Mouse (Mus musculus) lung, adult 2 months (tissue): ENCODE data around the gene Fam76b. TPM values are rescaled to one million over a fixed set of nuclear protein-coding genes. Genes with fewer than 3 reads are reported as not detected.
A peak's percentile ranks its signal among the peaks of the same experiment; 100 is the strongest.

ENCODE experiments used
- DNase-seq: peaks from one replicate; pipeline ENCODE4 v3.0.0; 2022
- H3K4me1 ChIP-seq: fragments of 200-500 bp; 2 replicates; pipeline ENCODE4 v1.6.1; 2011; ENCODE audit warnings: low read length; ENCODE audit not compliant: control insufficient read depth, insufficient read depth
- H3K4me3 ChIP-seq: fragments of 200-500 bp; replicated peaks from 2 replicates; pipeline ENCODE3; 2011; ENCODE audit warnings: low read depth, mild to moderate bottlenecking, control low read depth, low read length; ENCODE audit errors: extremely low read depth
- CTCF ChIP-seq: fragments of 200-500 bp; IDR thresholded peaks from 2 replicates; pipeline ENCODE4 v1.5.1; 2011; ENCODE audit warnings: mild to moderate bottlenecking, low read length, control low read depth; ENCODE audit not compliant: insufficient read depth
- POLR2A ChIP-seq: fragments of 200-500 bp; IDR thresholded peaks from 2 replicates; pipeline ENCODE4 v1.6.1; 2011; ENCODE audit warnings: low read depth, mild to moderate bottlenecking, control low read depth, low read length, borderline replicate concordance; ENCODE audit errors: extremely low read depth
- WGBS: fragments of 180-500 bp; shearing (Covaris S2); methylation state at CpG from one replicate; pipeline ENCODE4 v1.1.7; 2018; 5-methylcytosine and 5-hydroxymethylcytosine counted together
- polyA plus RNA-seq: library from polyadenylated mRNA; depleted of rRNA; stranded (reverse); fragments of >200 nt; gene quantifications from 2 replicates; pipeline ENCODE4 v1.2.3, GENCODE M21; 2012

Fam76b gene
- polyA plus RNA-seq, 1 experiment: 6.7 TPM

DNA sequence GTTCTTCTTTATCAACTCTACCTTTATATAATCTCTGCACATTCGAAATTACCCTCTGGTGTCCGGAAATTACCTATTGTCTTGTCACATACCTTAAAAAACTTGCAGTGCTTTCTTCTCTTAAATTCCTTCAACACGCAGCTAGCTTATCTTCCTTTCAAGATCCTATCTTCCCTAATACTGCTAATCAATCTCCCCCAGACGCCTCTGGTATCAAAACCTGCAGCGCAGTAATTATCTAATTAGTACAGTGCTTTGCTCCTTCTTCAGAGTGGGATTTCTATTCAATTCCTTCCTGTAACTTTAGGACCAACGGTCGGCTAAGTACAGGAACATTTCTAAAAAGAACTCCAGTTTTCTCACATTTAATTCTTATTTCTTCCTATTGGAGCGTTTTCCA, 1.6 kb upstream of the Fam76b start:
- TF ChIP-seq CTCF (no peak), POLR2A (no peak)
- no peak for DNase-seq
- WGBS: 1% methylated on average over 8 of the region's 8 CpGs
- Histone ChIP-seq H3K4me3 (peak overlapping the region; percentile 92), H3K4me1 (peaks cover 8% of the 10 kb centered on the region)

DNA sequence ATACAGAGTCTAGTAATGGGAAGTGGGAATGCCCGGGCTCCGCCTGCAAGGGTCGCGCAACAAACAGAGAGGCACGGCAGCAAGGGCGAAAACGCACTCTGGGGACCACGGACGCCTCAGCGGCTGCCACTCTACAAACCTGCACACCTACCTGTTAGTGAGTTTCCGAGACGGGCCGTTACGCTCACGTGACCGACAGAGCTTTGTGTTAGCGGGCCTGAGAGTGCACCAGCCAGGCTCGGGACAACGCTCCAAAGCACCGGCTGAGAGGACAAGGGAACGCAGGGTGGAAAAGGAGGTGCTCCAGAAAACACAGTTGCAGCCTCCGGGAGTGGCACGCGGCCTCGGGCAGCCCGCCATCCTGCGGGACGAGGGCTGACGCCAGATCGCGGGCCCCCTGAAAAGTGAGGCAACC, 1.1 kb upstream of the Fam76b start:
- no peak for DNase-seq
- TF ChIP-seq POLR2A: no peak; the same call in 1 of the 2 replicates
- under 1% methylated on average over 31 of the region's 31 CpGs for WGBS
- Histone ChIP-seq H3K4me1 (peaks cover 8% of the 10 kb centered on the region), H3K4me3 (peak overlapping the region; percentile 92)

GRCm38 (mm10) chr9:13826832-13827405, 597 bp upstream of the Fam76b start, which contains the start of gene Cep57:
TSS of gene Cep57 (minus strand) at chr9:13827107.
- TF ChIP-seq POLR2A: peak; percentile 66; the same call in 1 of the 2 replicates
- no peak for TF ChIP-seq CTCF
- Histone ChIP-seq H3K4me1 (peaks cover 8% of the 10 kb centered on the region), H3K4me3 (peak within 1 kb of the TSS; percentile 92)
- DNase-seq: peak; percentile 93
- under 1% methylated on average over 44 of the region's 44 CpGs for WGBS

DNA sequence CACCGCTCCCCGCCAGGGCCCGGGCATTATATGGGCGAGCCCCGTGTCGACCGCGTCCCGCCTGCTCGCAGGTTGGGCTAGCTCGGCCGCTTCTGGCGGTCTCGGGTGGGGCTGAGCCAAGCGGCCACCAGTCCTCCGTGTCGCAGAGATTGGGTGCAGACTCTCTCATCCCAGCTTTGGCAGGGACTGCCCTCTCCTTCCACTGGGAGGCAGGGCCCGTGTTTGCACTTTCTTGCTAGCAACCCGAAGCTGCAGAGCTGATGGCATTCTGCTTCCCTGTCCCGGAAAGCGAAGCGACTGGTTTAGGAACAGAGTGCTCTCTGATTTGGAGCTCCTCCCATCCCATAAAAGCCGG, 548 bp downstream of the Fam76b start:
- Histone ChIP-seq H3K4me1 (peaks cover 5% of the 10 kb centered on the region), H3K4me3 (peak overlapping the region; percentile 75)
- 0 out of 2 replicates have a peak, but pooled peaks have one; percentile 19 for TF ChIP-seq POLR2A
- TF ChIP-seq CTCF: no peak
- DNase-seq: no peak
- 0% methylated on average over 23 of the region's 23 CpGs for WGBS

- no peak for DNase-seq
- TF ChIP-seq CTCF (no peak), POLR2A (no peak)
- WGBS: 72% methylated on average over 3 of the region's 3 CpGs
- Histone ChIP-seq H3K4me1 (no peaks in the 10 kb centered on the region), H3K4me3 (no peak overlapping the region)
These were observed 7.7 kb downstream of the Fam76b start for GRCm38 (mm10) chr9:13835256-13835655.

GRCm38 (mm10) chr9:13836726-13837125, 9.2 kb downstream of the Fam76b start:
- 53% methylated on average over 2 of the region's 2 CpGs for WGBS
- Histone ChIP-seq H3K4me1 (no peaks in the 10 kb centered on the region), H3K4me3 (no peak overlapping the region)
- TF ChIP-seq POLR2A (no peak), CTCF (no peak)
- DNase-seq: no peak

GRCm38 (mm10) chr9:13847591-13847990, 20.1 kb downstream of the Fam76b start:
- DNase-seq: no peak
- H3K4me1 ChIP-seq: no peaks in the 10 kb centered on the region
- no peak for TF ChIP-seq POLR2A
- TF ChIP-seq CTCF: no peak
- 75% methylated on average over 3 of the region's 3 CpGs for WGBS
- no peak overlapping the region for H3K4me3 ChIP-seq

- TF ChIP-seq POLR2A: no peak
- 0 out of 2 replicates have a peak, but pooled peaks have one; percentile 22 for TF ChIP-seq CTCF
- DNase-seq: no peak
- Histone ChIP-seq H3K4me3 (no peak overlapping the region), H3K4me1 (no peaks in the 10 kb centered on the region)
- 84% methylated on average over 10 of the region's 10 CpGs for WGBS
These were observed 21.3 kb downstream of the Fam76b start for GRCm38 (mm10) chr9:13848481-13849480.

DNA sequence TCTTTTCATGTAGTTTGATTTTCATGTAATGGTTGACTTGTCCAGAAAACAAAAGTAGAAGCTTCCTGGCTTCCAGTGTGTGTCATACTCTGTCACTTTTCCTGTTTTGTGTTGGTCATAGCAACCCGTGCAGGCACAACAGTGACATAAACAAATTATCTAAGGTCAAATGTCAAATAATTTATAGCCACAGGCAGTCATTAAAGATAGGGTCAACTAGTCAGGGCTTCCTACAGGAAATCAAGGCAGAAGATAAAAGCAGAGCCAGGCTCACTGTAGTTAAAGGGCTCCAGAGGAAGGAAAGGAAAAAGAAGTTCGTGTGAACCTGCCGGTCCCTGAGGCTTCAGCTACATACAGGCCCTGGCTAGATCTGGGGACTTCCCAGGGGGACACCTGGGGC, 26.4 kb downstream of the Fam76b start:
- no peak overlapping the region for H3K4me3 ChIP-seq
- H3K4me1 ChIP-seq: no peaks in the 10 kb centered on the region
- TF ChIP-seq CTCF: no peak
- no peak for TF ChIP-seq POLR2A
- DNase-seq: no peak
- WGBS: 30% methylated on average over 3 of the region's 3 CpGs
